Mouse (Mus musculus) lung, postnatal 14 days (tissue): ENCODE results near the gene Tmbim4.

ENCODE experiments used
- DNase-seq: peaks from one replicate; pipeline ENCODE4 v3.0.0; 2021

The Tmbim4 gene

DNA sequence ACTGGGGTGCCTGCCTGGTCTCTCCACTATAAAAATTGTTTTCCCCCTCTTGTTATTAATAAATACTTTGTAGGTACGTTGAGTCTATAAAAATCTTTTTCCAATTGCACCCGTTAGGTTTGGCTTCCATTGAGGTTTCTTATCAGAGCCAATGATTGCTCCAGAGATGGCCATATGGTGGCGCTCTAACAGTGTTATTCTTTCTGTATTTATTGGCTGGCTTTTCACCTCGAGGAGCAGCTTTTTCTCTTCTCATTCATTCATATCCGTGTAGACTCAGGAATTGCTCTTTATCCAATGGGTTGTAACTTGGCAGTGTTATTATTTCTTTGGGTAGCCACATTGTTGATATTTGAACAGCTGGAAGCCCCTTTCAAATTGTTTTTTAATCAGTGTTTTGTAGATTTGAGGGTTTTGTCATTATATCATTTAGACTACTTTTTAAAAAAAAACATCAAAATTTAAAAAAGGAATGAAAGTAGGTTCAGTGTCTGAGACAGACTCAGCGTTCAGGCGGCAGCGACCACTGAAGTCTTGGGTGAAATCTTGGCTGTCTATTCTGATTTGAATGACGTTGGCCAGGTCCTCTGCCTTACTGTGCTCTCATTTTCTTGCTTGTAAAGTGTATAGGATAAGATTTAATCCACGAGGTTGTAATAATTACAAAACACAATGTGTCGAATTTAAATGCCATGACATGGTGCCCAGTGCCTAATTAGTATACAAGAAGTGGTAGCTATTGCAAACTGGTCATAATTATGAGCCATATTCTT, 49.7 kb downstream of the Tmbim4 start:
- no peak for DNase-seq

DNA sequence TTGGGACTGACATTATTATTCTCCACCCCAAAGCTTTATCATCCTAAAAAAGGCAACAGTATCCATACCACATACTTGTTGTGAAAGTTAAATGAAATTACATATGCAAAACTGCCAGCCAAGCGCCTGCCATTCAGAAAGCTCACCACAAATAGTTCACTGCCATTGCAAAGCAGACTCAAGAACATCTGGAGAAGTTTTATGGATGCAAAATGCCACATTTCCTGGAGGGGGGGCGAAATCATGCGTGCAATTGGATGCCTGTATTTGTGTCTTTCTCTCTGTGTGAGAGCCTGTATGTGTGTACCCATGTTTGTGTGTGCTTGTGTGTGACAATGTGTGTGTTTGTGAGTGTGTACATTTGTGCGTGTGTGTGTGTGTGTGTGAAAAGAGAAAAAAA, 50.4 kb downstream of the Tmbim4 start:
- no peak for DNase-seq

DNA sequence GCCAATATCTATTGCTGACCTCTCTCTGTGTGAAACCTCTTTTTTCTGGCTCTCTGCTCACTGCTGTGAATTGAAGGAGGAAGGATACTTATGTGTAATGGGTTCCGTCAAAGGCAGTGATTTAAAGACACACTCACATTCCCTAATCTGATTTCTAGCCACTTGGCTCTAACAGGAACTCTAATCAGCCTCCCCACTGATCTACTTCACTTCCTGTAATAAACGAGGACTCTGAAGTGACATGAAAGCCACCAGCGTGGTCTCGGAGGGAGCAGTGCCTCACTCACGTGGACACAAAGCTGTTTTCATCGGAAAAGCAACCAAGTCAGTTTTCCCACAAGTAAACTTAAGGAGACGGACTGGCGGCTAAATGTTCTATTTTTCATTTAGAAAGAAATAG, 51.4 kb downstream of the Tmbim4 start:
- DNase-seq, result no peak

DNA sequence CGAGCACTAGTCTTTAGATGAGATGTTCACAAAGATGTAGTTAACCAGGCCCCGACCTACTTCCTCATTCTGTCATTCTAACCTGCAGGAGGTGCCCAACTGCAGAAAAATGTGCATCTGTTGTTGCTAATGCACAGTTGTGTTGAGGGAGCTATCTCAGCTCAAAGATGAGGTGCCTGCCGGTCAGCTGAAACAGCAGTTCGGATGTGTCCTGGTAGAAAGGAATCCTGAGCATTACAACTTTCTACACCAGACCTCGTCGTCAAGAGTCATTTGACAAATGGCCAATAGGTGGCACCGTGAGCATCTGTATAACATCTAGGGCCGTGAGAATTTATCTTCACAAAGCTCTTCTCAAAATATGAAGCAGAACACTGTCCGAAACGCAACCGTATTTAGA, 55.8 kb downstream of the Tmbim4 start:
- DNase-seq, result peak; percentile 57

DNA sequence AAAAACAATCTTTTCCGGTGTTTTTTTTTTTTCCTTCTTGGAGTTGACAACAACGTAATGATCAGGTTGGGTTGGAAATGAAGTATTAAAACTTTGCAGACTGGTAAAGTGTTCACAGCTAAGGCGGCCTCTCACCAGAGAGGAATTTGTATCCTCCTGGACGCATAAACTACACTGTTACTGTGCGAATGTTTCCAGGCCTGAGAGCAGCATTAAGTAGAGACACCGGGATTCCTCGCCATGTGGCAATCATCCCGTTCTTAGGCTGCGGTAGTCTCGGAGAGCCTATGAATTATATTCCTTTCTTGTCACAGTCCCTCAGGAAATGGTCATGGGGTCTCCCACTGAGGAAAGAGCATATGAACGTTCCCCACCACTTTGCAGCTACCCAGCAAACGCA, 66.4 kb downstream of the Tmbim4 start:
- DNase-seq, result no peak

DNA sequence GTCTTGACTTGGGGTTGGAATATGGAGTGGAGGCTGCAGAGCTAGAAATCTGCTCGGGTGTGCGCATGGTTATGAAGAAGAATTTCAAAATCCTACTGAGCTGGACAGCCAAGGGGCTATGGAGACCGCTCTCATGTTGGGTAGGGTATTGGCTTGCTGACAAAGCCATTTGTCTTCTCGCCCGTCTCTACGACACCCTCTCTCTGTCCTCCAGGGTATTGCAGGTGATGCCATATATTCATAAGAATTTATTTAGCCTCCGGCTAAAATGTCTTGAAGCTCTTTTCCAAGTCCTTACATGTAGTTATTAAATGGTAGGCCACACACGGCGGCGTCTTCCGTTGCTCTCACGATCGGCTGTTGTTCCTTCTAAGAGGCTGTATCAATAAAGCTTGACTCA, 68.6 kb downstream of the Tmbim4 start:
- no peak for DNase-seq

DNA sequence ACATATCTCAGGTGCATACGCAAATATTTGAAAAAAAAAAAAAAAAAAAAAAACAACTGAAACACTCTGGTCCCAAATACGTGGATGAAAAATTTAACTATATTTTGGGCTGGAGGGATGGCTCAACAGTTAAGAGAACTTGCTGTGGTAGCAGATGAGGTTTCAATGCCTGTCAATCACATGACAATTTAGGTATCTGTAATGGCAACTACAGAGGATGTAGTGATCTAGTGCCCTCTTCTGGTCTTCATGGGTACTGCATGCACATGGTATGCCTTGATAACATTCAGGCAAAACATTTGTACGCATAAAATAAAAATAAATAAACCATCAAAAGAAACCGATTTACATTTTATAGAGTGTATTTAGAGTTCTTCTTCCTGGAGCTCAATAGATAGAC, 69.4 kb downstream of the Tmbim4 start:
- DNase-seq, result peak; percentile 71

DNA sequence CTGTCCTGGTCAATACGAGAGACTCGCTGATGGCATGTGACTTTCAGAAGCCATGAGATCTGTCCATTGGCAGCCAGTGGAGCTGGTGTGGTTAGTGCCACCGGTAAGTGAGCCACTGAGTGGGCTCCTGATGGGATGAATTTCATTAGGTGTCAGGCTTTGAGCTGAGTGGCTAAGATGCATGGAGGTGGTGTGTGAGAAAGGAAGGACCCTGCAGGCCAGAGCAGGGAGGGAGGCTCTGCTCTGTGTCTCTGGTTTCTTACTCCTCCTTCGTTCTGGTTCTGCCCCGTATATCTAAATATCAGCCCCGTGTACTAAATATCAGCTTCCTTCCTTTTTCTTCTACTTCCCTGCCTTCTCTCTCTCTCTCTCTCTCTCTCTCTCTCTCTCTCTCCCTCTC, 69.9 kb downstream of the Tmbim4 start:
- DNase-seq, result no peak

DNA sequence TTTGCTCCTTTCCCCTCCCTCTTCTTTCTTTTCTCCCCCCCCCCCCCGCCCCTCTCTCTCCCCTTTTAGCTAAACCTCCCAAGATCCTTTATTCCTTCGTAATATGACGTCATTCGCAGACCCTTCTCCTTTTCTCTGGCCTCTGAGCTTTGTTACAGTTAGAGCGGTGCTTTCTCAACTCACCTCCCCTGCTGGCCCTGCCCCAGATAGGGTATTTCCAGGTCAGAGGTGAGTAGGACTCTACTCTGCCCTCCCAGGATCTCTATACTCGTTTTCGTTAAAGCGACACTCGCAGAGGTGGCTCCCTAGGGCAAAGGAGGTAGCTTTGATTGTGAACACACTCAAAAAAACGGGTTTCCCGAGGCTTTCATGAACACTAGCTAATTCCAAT, 70.5 kb downstream of the Tmbim4 start:
- no peak for DNase-seq

DNA sequence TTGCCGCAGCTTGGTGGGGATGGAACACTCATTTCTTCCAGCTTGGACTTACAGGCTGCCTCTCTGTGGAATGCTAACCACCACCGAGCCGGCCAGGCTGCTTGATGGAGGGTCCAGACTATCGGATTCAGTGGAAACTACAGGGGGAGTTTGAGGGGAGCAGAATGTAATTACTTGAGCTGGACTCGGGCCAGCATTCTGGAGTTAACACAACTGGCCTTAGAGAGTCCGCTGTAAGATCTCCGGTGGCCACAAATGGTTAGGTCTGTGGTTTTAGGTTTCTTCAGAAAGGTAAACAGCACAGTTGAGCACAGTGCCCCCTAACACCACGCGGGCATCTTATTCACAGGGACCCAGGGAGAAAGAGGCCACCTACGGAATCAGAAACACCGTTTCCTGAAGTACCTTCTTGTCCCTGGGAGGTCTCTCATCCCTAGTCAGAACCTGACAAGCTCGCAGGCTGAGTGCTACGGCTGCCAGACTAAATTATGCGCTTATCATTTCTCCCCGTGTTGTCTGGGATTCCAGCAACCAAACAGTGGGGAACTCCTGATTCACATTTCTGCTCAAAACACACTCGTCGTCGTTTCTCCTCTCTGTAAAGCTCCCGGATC, 71.0 kb downstream of the Tmbim4 start:
- DNase-seq, result no peak

DNA sequence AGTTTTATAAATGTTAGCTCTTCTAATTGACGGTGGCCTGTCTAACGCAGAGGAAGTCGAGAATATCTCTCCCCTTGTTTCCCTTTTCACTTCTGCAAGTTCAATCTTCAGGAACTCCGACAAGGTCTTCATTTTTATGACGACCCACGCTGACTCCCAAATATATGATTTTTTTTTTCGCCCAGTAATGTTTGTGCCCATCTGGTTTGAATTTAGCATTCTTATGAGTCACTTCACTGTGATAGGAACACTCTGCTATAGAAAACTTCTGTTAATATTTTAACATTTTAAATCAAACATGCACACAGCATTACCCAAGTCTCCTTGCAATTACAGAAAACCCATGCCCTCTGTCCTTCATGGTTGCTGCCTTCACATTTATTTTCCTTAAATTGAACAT, 71.9 kb downstream of the Tmbim4 start:
- DNase-seq, result no peak
